Mouse (Mus musculus): ENCODE measurements around the gene Pex6. TPM values are rescaled to one million over a fixed set of nuclear protein-coding genes. Genes with fewer than 3 reads are reported as not detected.

Pex6 gene
- polyA plus RNA-seq, 1 experiment: 68.2 TPM

DNA sequence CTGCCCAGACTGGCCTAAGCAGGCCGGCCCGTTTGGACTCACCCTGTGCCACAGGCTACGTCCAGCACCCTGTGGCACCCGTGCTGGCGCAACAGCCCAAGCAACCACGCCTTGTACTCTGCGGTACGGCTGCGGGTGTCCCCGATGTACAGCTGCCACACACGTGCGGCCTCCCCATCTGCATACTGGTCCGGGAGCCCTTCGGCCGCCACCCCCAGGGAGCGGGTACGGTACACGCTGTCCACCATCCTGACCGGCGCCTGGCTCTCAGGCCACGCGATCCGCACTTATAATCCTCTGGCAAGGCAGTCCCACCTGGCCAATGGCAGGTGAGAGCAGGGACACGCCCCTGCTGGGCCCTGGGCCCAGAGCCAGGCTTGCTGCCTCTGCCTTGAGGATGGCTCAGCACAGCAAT is 17.6 kb downstream of the Pex6 start, which contains the start of gene Gnmt:
Gene Gnmt (minus strand): TSS at position 265 of the 415 bp plus-strand sequence.
- Histone ChIP-seq H3K27me3 (replicated peaks; ENCODE audit: control insufficient read depth, insufficient read depth, low read length) (no peaks in the 10 kb centered on the region), H3K4me1 (ENCODE audit: control insufficient read depth, insufficient read depth, low read length) (peaks cover 7% of the 10 kb centered on the region; the same call in 1 of the 2 replicates), H3K27ac (ENCODE audit: insufficient read depth, low read depth, low read length) (no peak within 1 kb of the TSS; the same call in 1 of the 2 replicates), H3K4me3 (ENCODE audit: insufficient read depth, low read depth, low read length) (peak within 1 kb of the TSS; percentile 47), H3K36me3 (ENCODE audit: control insufficient read depth, insufficient read depth, low read length) (no peaks in the 10 kb centered on the region)
- TF ChIP-seq CTCF (conservative IDR thresholded peaks at IDR 0.05; ENCODE audit: insufficient read depth, insufficient read length, low read depth, low read length): no peak
- TF ChIP-seq POLR2A (IDR thresholded peaks at IDR 0.05; ENCODE audit: low read depth, low read length): peak; percentile 40
- WGBS: 19% methylated on average over 24 of the region's 24 CpGs
- DNase-seq: peak; percentile 94

DNA sequence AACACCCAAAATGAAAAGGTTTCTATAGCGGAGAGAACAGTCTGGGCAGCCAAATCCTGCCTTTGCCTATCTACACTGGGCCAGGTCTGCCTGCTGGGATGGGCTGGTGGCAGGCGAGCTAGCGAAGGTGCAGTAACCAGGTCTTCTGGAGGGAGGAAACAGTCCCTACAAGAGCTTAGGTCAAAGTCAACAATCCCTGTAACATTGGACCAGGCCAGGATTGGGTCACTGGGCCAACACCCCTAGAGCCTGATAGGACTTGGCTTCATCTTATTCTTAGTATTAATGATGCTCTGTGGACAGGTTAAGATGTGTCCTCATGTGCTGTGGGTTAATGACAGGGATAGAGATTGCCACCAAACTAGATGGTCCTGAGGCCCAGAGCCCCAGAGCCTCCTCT is 22.8 kb downstream of the Pex6 start:
- DNase-seq: peak; percentile 22
- 81% methylated on average over 3 of the region's 3 CpGs for WGBS
- H3K36me3 ChIP-seq (ENCODE audit: control insufficient read depth, insufficient read depth, low read length): no peaks in the 10 kb centered on the region
- no peak overlapping the region for H3K4me3 ChIP-seq (ENCODE audit: insufficient read depth, low read depth, low read length)
- TF ChIP-seq CTCF (conservative IDR thresholded peaks at IDR 0.05; ENCODE audit: insufficient read depth, insufficient read length, low read depth, low read length): no peak
- no peak for TF ChIP-seq POLR2A (IDR thresholded peaks at IDR 0.05; ENCODE audit: low read depth, low read length)
- H3K27me3 ChIP-seq (replicated peaks; ENCODE audit: control insufficient read depth, insufficient read depth, low read length): no peaks in the 10 kb centered on the region
- no peak overlapping the region for H3K27ac ChIP-seq (ENCODE audit: insufficient read depth, low read depth, low read length)
- H3K4me1 ChIP-seq (ENCODE audit: control insufficient read depth, insufficient read depth, low read length): peaks cover 4% of the 10 kb centered on the region; the same call in 1 of the 2 replicates

DNA sequence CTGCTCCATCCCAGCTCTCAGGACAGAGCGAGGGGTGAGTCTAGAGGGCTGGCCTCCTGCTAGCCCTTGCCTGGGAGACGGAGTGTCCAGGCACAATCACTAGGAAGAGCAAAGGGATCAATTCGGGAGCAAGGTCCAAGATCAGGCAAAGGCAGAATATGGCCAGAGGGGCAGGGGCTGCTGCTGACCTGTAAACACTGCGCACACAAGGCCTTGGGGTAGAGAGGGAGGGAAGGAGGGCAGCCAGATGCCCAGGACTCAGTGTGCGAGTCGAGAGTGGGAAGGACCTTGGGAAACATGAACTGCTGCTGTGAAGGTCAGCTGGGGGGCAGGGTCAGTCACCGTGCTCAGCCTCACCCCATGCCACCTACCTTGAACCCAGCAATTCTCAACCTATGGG is 24.0 kb downstream of the Pex6 start:
- Histone ChIP-seq H3K4me3 (ENCODE audit: insufficient read depth, low read depth, low read length) (no peak overlapping the region), H3K27me3 (replicated peaks; ENCODE audit: control insufficient read depth, insufficient read depth, low read length) (no peaks in the 10 kb centered on the region), H3K27ac (ENCODE audit: insufficient read depth, low read depth, low read length) (no peak overlapping the region), H3K4me1 (ENCODE audit: control insufficient read depth, insufficient read depth, low read length) (no peaks in the 10 kb centered on the region), H3K36me3 (ENCODE audit: control insufficient read depth, insufficient read depth, low read length) (no peaks in the 10 kb centered on the region)
- no peak for DNase-seq
- no peak for TF ChIP-seq CTCF (conservative IDR thresholded peaks at IDR 0.05; ENCODE audit: insufficient read depth, insufficient read length, low read depth, low read length)
- TF ChIP-seq POLR2A (IDR thresholded peaks at IDR 0.05; ENCODE audit: low read depth, low read length): no peak
- WGBS: 80% methylated on average over 7 of the region's 7 CpGs

DNA sequence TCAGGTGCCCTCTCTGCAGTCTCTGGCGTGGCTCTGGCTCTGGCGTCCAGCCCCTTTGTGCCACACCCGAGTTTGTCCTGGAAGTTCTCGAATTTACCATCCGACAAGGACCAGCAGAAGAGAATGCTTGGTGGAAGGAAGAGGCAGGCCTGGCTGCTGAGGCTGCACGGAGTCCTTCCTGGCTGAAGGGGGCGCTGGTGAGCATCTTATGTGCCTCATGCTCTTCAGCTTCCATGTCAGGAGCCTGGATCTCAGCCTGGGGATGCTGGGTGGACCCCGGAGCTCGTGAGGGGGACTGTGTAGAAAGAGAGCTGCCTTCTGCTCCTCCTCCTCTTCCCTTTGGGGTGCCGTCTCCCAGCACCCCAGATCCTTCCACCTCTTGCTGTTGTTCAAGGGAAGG is 24.9 kb downstream of the Pex6 start:
- H3K4me3 ChIP-seq (ENCODE audit: insufficient read depth, low read depth, low read length): no peak overlapping the region
- DNase-seq: peak; percentile 20
- no peak for TF ChIP-seq POLR2A (IDR thresholded peaks at IDR 0.05; ENCODE audit: low read depth, low read length)
- TF ChIP-seq CTCF (conservative IDR thresholded peaks at IDR 0.05; ENCODE audit: insufficient read depth, insufficient read length, low read depth, low read length): peak; percentile 67

DNA sequence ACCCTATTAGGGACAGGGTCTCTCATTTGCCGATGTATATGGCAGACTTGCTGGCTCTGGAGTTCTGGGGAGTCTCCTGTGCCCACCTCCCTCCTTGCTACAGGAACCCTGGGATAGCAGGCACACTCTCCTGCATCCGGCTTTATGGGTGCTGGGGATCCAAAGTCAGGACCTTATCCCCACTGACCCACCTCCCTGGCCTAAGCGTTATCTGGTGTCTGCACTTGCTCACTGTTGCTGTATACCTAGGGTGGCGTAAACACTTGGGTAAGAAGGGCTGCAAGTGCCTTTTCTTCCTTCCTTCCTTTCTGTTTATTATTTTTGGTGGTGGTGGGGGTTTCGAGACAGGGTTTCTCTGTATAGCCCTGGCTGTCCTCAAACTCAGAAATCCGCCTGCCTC is 30.0 kb downstream of the Pex6 start:
- Histone ChIP-seq H3K36me3 (ENCODE audit: control insufficient read depth, insufficient read depth, low read length) (no peaks in the 10 kb centered on the region), H3K4me3 (ENCODE audit: insufficient read depth, low read depth, low read length) (no peak overlapping the region), H3K27me3 (replicated peaks; ENCODE audit: control insufficient read depth, insufficient read depth, low read length) (no peaks in the 10 kb centered on the region), H3K4me1 (ENCODE audit: control insufficient read depth, insufficient read depth, low read length) (no peaks in the 10 kb centered on the region), H3K27ac (ENCODE audit: insufficient read depth, low read depth, low read length) (no peak overlapping the region)
- TF ChIP-seq POLR2A (IDR thresholded peaks at IDR 0.05; ENCODE audit: low read depth, low read length) (no peak), CTCF (conservative IDR thresholded peaks at IDR 0.05; ENCODE audit: insufficient read depth, insufficient read length, low read depth, low read length) (no peak)
- no peak for DNase-seq
- WGBS: 94% methylated on average over 6 of the region's 6 CpGs

More for the DNA sequence above, 24.9 kb downstream of the Pex6 start:
- H3K4me1 ChIP-seq (ENCODE audit: control insufficient read depth, insufficient read depth, low read length): no peaks in the 10 kb centered on the region
- no peak overlapping the region for H3K27ac ChIP-seq (ENCODE audit: insufficient read depth, low read depth, low read length)
- H3K36me3 ChIP-seq (ENCODE audit: control insufficient read depth, insufficient read depth, low read length): no peaks in the 10 kb centered on the region
- WGBS: 63% methylated on average over 10 of the region's 10 CpGs
- no peaks in the 10 kb centered on the region for H3K27me3 ChIP-seq (replicated peaks; ENCODE audit: control insufficient read depth, insufficient read depth, low read length)

DNA sequence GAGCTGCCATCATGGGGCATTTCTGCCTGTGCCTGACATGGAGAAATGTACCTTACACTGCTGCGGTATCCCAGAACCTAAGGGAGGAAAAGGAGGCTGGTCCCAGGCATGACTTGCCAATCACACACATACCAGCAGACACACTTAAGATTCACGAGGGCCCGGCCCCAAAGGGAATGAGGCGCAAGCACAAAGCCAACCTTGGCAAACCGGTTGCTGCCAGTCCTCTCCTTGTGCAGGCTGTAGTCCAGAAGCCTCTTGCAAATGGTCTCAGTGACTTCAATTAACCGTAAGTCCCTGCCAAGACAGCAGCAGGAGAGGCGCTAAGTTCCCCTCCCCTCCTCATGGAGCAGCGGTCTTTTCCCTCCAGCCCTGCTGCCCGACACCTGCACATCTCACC is 31.7 kb downstream of the Pex6 start:
- no peak overlapping the region for H3K4me3 ChIP-seq (ENCODE audit: insufficient read depth, low read depth, low read length)
- H3K27me3 ChIP-seq (replicated peaks; ENCODE audit: control insufficient read depth, insufficient read depth, low read length): no peaks in the 10 kb centered on the region
- 71% methylated on average over 9 of the region's 9 CpGs for WGBS
- H3K36me3 ChIP-seq (ENCODE audit: control insufficient read depth, insufficient read depth, low read length): no peaks in the 10 kb centered on the region
- no peak overlapping the region for H3K27ac ChIP-seq (ENCODE audit: insufficient read depth, low read depth, low read length)
- peak; percentile 35 for DNase-seq
- TF ChIP-seq CTCF (conservative IDR thresholded peaks at IDR 0.05; ENCODE audit: insufficient read depth, insufficient read length, low read depth, low read length): no peak
- TF ChIP-seq POLR2A (IDR thresholded peaks at IDR 0.05; ENCODE audit: low read depth, low read length): no peak
- no peaks in the 10 kb centered on the region for H3K4me1 ChIP-seq (ENCODE audit: control insufficient read depth, insufficient read depth, low read length)

DNA sequence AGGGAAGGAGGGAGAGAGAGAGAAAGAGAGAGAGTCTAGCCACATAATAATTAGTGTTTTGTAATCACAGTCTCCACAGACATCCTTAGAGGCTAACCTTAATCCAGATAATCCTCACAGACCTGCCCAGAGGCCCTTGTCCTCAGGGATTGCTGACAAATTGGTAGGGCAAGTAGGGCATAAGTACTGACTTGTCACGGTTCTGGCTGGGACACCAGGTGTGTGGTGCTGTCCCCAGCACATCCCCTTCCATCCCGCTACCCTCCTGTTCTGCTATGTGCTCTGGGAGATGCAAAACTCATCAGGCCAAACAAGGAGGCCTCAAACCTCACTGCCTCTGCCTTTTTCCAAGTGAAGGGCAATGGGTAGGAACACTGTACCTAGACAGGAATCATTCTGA is 34.2 kb downstream of the Pex6 start:
- Histone ChIP-seq H3K4me1 (ENCODE audit: control insufficient read depth, insufficient read depth, low read length) (no peaks in the 10 kb centered on the region), H3K4me3 (ENCODE audit: insufficient read depth, low read depth, low read length) (no peak overlapping the region), H3K27ac (ENCODE audit: insufficient read depth, low read depth, low read length) (no peak overlapping the region), H3K27me3 (replicated peaks; ENCODE audit: control insufficient read depth, insufficient read depth, low read length) (no peaks in the 10 kb centered on the region), H3K36me3 (ENCODE audit: control insufficient read depth, insufficient read depth, low read length) (no peaks in the 10 kb centered on the region)
- WGBS: 80% methylated on average over 2 of the region's 2 CpGs
- TF ChIP-seq CTCF (conservative IDR thresholded peaks at IDR 0.05; ENCODE audit: insufficient read depth, insufficient read length, low read depth, low read length): no peak
- TF ChIP-seq POLR2A (IDR thresholded peaks at IDR 0.05; ENCODE audit: low read depth, low read length): no peak
- DNase-seq: no peak
